Mouse (Mus musculus) cerebellum, postnatal 10 days (tissue): ENCODE data around the gene 4922502D21Rik.

Experiments
- DNase-seq, 2 experiments: peaks; one replicate each; pipeline ENCODE4 v3.0.0; 2021; ENCODE audit warnings: mixed read lengths in 2 of 2

4922502D21Rik gene

DNA sequence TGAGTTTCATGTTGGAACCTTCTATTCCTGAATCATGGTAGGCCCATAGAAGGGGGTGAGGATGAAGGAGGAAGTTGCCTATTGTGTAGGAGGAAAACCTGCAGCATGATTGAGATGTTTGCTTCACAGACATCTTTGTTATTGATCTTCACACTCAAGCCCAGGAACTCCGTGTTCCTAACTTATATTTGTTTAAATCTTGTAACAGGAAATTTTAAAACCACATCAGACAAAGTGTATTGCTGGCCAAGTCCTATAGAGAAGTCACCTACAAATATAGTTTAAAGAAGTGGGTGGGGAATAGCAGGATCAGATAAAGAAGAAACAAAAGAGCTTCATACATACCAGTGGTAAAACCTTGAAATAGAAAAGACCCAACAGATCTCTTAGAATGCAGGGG lies 27.4 kb downstream of the 4922502D21Rik start:
- no peak for DNase-seq

DNA sequence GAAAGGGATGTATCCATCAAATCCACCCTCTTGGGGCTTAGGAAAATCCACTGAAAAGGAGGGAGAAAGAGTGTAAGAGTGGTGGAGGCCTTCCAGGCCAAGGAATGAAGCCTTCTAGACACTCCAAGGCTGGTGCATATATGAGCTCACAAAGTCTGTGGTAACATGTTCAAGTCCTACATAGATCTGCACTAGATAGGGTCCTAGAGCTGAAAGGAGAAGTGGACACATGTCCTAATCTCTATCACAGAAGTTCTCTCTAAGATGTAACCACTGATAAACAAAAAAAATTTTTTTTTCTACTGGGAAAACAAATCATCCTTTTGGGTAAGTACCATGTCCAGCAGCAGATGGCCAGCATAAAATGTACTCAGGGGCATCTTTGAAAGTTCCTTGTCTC lies 42.9 kb downstream of the 4922502D21Rik start:
- no peak for DNase-seq

DNA sequence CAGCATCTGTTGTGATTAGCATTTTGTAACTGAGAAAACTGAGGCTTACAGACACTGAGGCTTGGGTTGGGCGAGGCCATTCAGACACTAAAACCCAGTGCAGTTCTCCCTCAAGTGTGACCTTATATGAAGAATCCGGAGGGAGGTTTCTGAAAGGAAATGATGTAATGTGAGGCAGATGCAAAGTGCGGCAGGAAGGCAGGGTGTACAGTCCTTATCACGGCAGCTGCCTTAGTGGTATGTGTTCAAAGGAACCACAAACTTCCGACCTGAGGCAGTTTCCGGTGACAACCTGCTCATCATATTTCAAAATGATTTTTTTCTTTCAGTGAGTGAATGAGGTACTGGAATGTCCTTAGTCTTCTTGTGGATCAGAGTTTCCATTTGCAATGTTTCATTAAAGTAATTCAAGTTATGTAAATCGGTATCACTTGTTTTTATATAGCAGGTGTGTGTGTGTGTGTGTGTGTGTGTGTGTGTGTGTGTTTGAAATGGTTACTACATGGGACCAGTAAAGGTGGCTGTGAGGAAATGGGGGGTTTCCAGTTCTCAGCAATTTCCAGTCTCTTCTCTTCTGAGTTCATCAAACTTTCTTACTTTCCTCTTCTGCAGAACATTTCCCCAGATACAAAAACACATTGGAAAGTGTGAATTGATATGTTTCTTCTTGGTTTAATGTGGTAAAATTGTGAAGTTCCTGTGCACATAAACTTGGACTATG lies 47.1 kb downstream of the 4922502D21Rik start:
- no peak for DNase-seq

DNA sequence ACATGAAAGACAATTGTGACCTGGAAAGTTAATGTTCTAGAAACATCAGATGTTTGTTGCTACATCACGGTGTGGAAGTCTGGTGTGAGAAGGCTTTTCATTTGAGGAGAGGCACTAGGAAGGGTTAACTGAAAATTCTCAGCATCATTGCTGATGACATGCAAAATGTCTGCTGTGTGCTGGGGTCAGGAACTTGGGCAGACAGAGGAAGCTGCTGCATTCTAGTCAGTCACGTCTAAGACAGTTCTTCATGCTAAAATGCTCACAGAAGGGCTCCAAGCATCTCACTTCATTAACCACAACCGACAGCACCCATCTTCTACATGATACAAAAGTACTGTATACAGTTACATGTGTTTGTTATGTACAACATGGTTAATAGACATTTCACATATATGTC lies 48.3 kb downstream of the 4922502D21Rik start:
- DNase-seq, result no peak

DNA sequence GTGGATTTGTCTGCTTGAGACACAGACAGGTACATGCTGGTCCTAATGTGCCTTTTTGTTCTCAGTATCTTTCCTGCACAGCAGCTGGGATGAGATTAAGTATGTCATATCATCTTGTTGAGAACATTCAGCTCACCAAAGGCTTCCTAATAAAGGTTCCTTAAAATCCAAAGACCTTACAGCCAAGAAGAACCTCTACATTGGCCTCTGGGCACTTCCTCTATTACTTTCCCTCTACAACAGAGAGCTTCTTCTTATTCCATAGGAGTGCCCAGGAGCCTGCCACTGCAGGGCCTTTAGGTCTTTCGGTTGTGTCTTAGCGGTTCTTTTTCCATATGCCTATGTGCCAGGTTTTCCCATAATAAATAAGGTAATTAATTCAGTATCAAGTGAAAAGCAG lies 55.1 kb downstream of the 4922502D21Rik start:
- DNase-seq, result no peak

DNA sequence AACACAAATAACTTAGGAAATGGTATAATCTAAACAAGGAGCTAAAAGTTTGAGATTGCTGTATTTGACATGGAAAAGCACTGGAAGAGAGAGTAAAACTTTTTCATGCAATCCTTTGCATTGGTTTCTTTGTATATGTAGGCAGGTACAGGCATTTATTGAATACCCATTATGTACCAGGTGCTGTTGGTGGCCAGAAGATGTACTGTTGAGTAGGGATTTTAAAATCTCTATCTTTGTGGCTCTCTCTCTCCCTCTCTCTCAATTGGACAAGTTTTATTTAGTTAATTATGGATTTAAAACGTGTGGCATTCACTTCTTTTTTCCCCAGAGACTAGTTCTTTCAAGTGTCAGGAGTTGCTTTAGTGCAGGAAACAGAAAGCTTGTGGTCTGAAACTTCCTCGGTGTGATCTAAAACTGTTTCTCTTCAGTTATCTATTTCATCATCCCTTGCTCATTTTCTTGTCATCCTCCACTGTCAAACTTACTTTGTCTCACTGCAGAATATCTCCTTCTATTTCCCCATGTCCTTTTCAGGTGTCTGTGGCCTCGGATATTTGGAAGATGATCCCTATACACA lies 55.9 kb downstream of the 4922502D21Rik start:
- DNase-seq, result no peak

DNA sequence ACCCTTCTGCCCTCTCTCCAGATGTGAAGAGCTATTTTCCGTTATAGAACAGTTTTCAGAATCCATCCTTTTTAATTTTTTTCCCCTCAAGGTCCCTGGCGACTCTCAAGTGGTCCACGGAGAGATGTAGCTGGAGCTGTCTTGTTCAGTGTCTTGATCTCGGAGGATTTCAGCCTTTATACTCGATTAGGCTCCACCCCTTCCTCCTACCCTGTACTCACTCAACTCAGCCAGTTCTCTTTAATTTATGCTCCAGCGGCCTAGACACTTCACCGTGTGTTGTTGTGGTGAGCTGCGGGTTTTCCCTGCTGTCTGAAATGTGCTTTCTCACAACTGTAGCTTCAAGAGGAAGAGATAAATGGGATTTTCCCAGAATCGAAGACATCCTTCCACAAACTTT lies 56.4 kb downstream of the 4922502D21Rik start, which contains the start of gene Cd69:
Cd69 (minus strand) TSS at position 217 of the 400 bp plus-strand sequence.
- DNase-seq, result no peak

DNA sequence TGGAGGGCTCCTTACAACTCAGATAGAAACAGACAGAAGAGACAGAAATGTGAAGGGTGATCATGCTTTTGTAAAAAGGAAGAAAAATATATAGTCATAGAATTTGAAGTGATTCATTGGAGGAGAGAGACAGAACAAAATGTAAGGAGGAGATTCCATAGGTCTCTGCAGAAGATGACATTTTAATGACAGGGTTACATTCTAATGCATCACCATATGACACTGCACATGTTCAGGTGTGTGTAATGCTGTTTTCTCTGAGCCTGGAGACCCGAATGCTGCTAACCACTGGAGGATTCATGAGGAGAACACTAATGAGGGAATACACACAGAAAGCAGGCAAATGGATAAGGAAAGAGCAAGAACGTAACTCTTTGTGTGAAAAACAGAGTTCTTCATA lies 57.1 kb downstream of the 4922502D21Rik start:
- DNase-seq, result no peak

DNA sequence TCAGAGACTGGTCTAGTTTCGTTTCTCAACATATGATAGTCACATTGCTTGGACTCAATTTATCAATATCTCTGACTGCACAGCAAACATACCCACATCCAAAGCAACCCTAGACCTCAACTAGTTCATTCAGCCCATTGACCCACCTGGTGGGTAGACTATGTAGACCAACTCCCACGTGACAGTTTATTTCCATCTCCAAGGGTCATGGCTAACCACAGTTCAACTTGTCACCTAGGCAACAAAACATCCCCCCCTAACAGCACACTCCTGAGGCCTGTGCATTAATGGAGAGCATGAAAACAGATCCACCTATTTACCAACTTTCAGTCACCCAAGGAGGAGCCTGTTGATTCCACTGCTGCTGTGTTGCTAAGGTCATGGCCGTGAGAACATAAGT lies 57.9 kb downstream of the 4922502D21Rik start:
- DNase-seq, result no peak
